Mouse (Mus musculus) liver, adult 2 months (tissue): ENCODE measurements around the gene Pard3.

Experiments used
- CTCF ChIP-seq: fragments of 200-500 bp; IDR thresholded peaks from 2 replicates; pipeline ENCODE4 v1.5.1; 2011; ENCODE audit warnings: low read depth, low read length, control low read depth
- POLR2A ChIP-seq: fragments of 200-500 bp; IDR thresholded peaks from 2 replicates; pipeline ENCODE4 v1.6.1; 2011; ENCODE audit warnings: low read length, control low read depth; ENCODE audit not compliant: insufficient read depth; ENCODE audit errors: extremely low read depth

- TF ChIP-seq POLR2A, result no peak
- TF ChIP-seq CTCF, result no peak
These were observed 431.6 kb downstream of the Pard3 start for GRCm38 (mm10) chr8:127495226-127495780.
